Mouse (Mus musculus): ENCODE data around the gene Rhot2.

Gene Rhot2

DNA sequence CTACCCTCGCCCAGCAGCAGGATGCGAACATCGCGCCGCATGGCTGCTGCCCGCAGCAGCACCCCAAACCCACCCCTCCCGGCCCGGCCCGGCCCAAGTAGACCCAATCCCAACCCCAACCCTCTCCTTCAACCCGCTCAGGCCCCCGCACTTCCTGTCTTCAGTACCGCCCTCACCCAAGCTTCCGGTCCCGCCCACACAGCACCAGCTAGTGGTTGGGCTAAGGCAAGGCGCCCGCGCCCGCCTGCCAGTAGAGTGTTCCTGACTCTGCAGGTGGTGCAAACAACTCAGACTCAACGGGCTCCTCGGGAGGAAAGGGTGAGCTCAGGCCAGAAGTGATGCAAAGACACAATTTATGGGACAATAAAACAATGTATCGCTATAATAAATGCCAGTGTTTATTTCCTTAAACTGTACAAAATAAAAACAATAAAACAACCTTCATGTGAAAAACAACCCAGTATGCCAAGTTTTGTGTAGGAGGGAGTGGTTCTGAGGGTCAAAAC, at the start of gene Rhot2:
Rhot2 (minus strand) TSS at position 456 of the 506 bp plus-strand sequence.
- peak; percentile 93 for DNase-seq (ENCODE audit: low read depth)

DNA sequence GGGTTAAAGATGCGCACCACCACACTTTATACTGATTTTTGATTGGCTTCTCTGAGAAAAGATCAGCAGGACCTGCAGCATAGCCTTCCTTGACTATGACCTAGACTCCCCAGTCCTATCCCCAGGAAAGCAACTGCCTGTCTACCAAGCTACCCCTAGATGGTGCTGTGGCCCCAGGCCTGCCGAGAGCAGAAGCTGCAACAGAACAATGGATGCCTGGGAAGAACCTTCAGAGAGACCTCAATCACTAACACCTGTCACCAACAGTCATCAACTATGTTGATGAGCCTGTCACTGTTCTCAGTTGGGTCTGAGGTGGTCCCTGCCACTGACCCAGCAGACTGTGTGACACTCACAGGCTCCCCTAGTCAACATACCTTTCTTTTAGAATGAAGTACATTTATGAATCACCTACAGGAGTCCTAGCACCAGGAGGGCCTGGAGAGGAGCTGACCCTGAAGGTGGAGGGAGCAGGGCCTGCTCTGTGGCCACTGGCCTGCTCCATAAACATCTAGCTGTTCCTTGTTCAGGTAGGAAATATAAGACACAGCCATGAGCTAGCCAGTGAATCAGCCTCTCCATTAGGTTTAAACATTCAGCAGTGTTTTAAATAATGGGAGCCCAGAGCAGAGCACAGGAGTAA, 49.4 kb upstream of the Rhot2 start:
- DNase-seq (ENCODE audit: low read depth), result peak; percentile 60

DNA sequence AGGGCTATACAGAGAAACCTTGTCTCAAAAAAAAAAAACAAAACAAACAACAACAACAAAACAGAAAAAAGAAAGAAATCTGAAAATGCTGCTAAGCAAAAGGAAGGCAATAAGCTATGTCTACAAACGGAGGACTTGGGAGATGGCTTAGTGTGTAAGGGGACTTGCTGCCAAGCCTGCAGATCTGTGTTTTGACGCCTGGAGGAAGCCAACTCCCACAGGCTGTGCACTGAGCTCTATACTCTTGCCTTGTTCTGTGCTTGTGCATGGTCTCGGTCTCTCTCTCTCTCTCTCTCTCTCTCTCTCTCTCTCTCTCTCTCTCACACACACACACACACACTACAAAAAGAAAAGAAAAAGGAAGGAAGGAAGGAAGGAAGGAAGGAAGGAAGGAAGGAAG, 44.2 kb upstream of the Rhot2 start:
- DNase-seq (ENCODE audit: low read depth), result no peak

DNA sequence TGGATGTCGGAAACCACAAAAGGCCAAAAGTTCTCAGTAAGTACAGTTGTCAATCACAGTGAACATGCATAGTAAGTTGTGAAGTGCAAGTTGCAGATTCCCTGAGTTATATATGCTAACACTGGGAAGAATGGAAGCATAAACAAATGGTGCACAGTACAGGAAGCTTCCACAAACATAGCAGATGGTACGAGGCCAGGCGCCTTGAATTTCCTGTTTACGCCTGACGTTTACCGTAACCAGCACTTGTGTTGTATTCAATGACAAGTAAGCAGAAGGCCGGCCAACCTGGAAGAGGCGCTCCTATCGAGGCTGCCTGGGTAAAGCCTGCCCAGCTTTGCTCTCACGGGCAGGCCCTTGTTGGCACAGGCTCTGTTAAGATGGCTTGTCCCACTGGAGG, 42.8 kb upstream of the Rhot2 start:
- no peak for DNase-seq (ENCODE audit: low read depth)

DNA sequence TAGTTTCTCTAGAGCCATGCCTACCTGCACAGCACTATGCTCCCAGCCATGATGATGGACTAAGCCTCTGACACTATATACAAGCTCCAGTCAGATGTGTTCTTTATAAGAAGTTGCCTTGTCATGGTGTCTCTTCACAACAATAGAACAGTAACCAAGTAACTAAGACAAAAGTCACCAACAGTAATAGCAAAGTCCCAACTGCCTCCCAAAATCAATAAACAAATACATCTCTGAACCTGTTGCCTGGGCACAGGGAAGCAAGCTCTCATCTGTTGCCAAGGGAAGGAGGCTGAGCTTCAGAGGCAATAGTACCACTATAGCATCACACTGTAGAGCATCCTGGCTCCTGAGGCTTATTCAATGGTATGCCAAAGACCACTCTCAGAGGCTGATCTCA, 42.2 kb upstream of the Rhot2 start:
- no peak for DNase-seq (ENCODE audit: low read depth)

DNA sequence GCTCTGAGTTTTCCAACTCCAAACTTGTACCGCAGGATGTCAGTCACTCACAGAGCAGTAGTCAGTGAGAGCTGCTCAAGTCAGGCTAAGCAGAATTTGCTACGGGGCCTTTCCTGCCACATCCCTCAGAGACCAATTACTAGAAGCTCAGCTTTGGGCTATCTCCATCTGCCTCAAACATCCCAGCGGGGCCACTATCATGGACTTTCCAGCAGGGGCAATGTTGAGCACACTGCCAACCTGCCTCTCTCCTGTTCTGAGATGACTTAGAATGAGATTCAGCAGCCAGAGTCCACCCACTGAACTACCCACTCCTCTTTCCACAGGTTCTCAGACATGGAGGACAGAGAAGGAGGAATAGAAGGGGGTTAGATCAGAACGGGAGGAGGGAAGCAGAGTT, 41.0 kb upstream of the Rhot2 start:
- DNase-seq (ENCODE audit: low read depth), result no peak

DNA sequence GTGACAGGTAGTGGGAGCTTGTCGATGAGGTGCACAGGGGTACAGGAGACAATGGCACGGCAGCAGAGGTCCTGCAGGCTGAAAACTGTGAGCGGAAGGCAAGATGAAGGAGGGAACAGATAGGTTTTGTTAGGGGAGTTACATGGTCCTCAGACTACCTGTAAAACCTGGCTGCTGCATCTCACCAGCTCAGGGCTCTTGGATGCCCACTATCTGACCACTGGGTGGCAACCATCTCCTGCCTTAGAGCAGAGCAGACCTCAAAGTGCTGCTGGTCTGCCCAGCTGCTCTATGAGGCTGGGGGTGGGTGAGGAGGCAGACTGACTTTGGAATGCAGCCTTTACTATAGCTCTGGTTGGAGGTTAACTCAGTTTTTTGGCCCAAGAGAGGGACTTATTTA, 39.2 kb upstream of the Rhot2 start:
- no peak for DNase-seq (ENCODE audit: low read depth)

DNA sequence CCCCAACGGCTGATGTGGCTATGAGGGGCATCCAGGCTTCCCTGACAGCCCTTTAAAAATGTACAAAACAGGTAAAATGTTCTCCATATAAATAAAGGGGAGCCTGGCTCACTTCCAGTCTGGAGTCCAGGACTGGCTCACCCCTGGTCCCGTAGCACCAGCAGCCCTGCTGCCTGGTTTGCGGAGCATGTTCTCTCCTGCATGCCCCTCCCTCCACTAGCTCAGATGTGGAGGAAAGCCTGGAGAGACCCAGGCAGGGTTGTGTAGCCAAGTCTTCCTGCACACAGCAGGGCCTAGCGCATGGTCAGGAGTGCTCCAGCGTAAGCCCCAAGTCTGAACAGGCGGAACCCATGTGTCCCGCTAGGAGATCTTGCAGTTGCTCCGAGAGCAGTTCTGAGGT, 38.6 kb upstream of the Rhot2 start:
- DNase-seq (ENCODE audit: low read depth), result no peak

DNA sequence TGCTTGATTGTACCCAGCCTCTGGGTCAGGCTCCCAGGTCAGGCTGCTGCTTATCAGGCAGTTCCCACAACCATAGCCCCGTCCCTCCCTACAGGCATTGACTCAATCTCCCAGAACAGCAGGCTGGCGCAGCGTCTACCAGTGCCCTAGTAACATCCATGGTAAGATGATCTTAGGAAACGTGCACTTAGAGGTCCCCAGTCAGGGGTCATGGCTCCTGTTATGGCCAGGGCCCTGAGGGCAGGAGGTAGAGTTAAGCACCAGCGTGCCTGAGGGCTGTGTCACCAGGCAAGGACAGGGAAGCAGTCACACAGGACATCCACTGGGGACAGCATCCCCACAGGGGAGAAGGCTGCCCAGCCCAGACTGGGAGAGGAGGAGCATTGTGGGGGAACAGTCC, 37.7 kb upstream of the Rhot2 start:
- no peak for DNase-seq (ENCODE audit: low read depth)

DNA sequence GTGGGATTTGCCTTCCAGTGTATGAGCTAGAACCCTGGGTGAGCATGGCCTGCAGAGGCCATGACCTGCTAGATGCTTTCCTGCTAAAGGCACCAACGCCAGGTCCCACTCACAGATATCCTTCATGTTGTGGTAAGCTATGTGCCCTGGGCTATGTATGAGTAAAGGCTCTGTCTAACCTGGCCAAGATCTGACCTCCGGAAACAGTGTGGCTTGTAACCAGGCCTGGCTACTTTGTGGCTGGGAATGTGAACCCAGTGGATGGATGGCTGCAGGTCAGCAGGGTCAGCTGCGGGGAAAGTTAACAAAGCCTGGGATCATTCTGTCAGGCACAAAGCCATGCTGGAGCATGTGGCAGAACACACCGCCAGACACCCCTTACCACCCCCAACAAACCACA, 37.0 kb upstream of the Rhot2 start:
- no peak for DNase-seq (ENCODE audit: low read depth)

DNA sequence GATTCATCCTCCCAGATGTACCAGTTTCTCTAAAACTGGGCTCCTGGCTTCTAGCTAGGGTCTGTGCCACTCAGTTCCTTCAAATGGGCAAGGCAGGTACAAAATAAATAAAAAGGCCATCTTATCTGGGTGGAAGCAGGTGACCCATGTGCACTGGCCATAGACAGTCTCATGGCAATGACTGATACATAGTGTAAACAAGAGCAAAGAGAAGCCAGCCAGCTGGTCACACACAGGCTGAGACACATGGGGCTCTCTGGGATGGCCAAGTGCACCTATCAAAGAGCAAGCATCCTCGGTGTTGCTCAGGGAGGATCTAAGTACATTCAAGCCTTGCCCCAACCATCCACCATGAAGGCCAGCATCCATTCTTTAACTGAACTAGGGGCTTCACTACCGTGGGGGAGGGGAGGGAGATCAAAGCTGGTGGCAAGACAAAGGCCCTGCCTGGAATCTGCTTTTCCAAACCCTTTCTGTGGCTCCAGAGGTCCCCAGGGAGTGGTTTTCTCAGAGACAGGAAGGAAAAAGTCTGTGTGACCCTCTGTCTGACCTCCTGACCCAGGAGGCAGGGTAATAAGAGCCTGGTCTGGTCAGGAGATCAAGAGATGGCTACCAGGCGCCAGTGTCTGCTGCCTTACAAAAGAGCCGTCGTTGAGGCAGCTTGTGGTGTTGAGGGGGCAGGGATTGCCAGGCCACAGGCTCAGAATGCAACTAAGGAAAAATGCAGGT, 36.4 kb upstream of the Rhot2 start:
- DNase-seq (ENCODE audit: low read depth), result no peak

DNA sequence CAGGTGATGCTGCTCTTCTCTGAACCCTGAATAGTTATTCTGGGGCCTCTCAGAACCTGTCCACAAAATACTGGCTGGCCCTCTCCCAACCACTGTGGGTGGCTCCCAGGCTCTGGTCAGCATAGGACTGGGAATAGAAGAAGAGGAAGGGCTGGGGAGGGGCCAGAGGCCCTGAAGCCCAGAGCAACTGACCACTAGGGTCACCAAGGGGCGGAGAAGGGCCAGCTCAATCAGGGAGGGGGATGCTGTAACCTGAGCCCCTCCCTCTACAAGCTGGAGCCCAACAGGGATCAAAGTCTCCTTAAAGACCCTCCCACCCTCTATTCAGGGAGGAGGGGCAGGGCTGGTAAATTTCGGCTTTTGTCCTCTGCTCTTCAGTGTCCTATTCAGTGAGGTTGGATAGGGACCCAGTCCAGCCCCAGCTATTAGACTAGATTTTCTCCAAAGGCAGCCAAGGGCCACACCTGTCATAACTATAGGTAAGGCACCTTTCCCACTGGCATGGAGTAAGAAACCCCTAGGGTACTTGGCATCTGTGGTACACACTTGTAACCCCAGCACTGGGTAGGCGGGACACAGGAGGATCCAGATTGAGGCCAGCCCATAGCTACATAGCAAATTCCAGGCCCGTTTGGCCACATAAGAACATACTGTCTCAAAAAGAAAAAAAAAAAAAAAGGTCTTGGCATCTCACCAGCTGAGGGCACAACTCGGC, 35.7 kb upstream of the Rhot2 start, which contains the start of gene Wfikkn1:
Wfikkn1 (minus strand) TSS at position 663 of the 715 bp plus-strand sequence.
- no peak for DNase-seq (ENCODE audit: low read depth)

DNA sequence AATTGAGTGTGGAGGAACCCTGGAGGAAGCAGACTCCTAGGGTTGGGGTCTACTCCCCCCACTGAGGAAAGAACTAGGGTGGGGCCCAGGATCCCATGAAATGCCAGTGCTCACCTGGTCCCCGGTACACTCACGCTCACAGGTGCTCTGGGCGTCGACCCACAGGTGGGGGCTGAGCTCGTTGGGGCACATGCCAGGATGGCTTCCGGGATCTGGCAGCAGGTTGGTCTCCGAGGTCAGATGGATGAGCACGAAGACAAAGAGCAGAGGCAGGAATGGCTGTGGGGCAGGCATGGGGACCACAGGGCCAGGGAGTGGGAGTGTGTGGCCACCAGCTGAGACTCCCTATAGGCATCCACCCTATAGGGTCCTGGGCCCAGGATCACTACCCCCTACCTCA, 35.1 kb upstream of the Rhot2 start:
- no peak for DNase-seq (ENCODE audit: low read depth)

DNA sequence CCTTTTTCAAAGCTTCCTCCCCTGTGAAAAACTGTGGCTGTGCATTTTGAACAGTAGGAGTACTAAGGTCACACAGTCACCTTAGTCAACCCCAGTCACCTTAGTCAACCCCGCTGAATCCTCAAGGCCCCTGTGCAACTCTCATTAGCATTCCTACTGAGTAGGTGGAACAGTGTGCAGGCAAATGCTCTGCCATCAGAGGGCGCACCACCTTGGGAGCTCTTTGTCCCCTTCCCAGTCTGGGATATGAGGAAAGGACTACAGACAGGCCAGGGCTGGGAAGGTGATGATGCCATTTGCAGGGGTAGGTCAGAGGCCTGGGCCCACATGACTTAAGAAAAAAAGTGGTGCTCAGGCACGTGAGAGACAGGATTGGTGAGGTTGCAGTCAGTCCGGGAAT, 34.6 kb upstream of the Rhot2 start:
- no peak for DNase-seq (ENCODE audit: low read depth)

DNA sequence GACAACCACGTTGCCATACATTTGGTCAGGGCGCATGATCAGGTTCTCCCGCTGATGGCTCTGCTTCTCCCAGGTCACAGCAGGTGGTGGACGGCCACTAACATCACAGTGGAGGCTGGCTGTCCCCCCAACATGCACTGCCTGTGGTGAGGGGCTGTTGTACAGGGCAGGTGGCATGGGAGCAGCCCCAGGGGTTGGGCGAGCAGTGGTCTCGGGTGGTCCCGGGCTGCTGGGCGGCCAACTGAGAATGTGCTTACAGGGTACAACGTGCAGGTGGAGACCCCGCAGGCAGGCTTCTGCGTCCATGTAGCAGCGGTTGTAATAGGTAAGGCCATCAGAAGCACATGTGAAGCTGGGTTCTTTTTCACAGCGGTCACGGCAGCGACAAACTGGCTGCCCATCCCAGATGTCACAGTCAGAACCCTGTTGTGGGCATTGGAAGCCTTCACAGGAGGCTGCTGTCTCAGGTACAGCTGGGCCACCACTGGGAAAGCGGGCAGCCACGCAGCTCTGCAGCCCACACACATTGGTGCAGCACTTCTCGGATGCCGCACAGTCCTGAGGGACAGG, 34.0 kb upstream of the Rhot2 start:
- no peak for DNase-seq (ENCODE audit: low read depth)

DNA sequence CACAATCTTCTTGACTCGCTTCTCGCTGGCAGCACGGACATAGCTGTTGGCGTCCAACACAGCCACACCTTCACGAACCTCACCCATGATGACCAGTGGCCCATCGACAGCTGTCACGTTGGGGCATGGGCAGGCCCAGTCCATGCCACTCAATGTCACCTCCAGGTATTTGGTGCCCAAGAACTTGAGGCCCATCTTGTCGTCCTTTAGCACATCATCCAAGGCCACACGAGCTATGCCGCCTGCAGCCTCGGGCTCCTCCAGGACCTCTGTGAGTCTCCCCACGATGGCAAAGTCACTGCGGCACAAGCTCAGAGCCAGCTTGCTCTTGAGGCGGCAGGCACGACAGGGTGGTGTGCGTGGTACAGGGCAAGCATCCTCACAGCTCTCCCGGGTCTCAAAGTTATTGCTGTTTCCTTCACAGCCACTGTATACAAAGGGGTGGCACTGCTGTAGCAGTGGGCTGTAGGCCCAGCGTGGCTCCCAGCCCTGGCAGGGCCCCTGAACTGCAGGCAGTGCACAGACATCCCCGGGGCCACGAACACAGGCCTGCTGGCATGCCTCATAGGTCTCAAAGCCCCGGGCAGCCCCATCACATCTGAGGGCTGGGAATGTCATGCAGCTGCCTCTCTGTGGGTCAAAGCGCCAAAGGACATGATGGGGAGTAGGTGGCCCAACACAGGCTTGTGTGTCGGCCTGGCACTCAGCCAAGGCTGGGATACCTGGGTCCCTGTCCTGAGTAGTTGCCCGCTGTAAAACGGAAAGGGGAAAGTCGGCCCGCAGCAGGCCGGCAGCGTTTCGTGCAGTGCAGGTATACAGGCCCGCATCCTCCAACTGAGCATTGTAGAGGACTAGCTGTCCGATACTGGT, 33.3 kb upstream of the Rhot2 start:
- DNase-seq (ENCODE audit: low read depth), result no peak

DNA sequence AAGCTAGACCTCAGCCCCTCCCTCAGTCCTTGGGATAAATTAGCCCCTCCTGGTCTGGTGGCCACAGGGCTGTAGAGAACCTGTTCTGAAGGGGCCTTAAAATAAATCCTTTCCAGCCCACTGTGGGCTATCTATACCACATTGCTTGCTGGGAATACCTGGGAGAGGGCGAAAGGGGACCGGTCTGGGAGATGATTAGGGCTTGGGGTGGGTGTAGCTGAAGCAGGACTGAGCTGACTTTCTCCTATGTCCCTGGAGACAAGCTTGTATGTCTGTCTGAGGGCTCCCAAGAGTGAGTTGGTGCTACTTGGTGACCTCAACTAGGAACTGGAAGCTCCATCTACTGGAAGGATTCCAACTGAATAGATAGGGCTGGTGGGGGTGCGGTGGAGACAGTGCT, 32.4 kb upstream of the Rhot2 start:
- DNase-seq (ENCODE audit: low read depth), result no peak

DNA sequence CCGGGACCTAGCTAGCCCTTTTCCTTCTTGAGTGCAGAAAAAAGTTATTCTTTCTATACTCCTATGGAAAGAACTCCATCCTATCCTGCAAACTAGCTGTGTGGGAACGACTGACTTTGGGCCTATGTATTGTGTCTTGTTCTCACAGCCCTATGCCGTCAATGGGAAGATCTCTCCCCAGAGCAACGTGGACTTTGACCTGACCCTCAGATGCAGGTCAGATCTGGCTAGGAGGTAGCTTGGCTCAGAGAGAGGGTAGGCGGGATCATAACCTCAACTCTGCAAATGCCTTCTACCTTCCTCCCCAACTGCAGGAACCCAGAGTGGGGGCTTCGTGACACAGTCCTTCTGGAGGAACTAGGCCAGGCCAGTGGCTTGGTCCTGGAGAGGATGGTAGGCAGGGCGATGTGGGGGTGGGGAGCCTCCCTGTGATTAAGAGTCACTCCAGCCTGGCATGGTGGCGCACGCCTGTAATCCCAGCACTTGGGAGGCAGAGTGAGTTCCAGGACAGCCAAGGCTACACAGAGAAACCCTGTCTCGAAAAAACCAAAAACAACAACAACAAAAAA, 31.8 kb upstream of the Rhot2 start:
- DNase-seq (ENCODE audit: low read depth), result no peak

DNA sequence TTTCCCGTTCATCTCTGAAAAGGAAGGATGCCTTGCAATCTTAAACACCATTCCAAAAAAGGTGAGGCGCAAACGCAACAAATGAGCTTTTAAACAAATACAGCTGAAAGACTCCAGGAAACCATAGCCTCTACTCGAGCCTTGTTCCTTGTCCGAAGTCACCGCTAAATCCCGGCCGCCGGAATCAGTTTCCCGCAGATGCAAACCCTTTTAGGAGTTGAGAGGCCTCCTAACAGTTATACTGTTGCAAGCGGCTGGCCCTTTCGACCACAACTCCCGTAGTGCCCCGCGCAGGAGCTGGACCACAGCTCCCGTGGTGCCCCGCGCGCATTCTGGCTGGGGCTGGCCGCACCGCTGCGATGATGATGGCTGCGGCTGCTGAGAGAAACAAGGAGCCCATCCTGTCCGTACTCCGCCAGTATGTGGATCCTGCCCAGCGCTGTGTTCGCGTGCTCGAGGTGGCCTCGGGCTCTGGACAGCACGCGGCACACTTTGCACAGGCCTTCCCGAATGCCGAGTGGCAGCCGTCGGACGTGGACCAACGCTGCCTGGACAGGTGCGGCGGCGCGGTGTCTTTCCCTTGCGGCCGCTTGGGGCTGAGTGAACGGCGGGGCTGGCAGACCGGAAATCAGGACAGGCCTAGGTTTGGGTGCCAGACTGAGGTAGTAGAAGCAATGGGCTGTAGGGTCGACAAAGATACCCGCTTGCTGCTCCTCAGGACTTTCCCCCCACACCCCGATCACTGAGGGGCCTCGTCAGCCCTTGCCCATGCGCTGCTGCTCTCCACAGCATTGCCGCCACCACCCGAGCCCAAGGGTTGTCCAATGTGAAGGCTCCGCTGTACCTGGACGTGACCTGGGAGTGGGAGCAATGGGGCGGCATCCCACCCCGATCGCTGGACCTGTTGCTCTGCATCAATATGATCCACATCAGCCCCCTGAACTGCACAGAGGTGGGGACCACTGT, 30.8 kb upstream of the Rhot2 start:
- DNase-seq (ENCODE audit: low read depth), result peak; percentile 71

DNA sequence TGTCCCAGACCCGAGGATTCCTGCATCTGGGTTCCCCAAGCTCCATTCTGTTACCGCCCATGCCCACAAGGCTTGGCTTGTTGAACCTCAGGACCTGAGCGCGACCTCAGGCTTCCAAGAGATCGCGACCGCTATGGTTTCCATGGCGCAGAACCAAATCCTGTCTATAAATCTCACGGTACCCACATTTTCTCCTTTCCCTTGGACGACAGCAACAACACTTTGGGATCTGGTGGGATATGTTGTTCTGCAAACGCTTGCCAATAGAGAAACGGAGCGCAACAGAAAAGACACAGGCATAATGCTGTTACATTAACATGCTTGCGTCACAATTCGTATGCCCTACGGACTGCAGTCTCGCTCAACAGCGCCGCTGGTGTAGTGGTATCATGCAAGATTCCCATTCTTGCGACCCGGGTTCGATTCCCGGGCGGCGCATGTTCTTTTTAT, 30.1 kb upstream of the Rhot2 start, which contains the start of gene Mettl26:
Mettl26 (plus strand) TSS at position 354 of the 450 bp plus-strand sequence.
- peak; percentile 88 for DNase-seq (ENCODE audit: low read depth)
